24 mouse cellular contexts compared by ENCODE assay signal in genomic region chr14:46984542-46985125, GRCm38 (mm10).
DNase-seq lines count a peak whose midpoint lies in the region; ATAC-seq and TF ChIP-seq lines count a peak whose summit lies in the region.
"Had no signal": no experiment of that assay in that cellular context is flagged by ENCODE, and none has a peak within 500 bp of the region (broad histone marks: within the 10 kb centered on the region; RNA-seq: fewer than 3 reads in every experiment).

No protein-coding gene starts in this region.

- no peaks in the 10 kb centered on the region for H3K27me3 ChIP-seq in heart, embryonic 12.5 days (replicated peaks)
- no peaks in the 10 kb centered on the region for H3K27me3 ChIP-seq in kidney, embryonic 15.5 days
- H3K27me3 ChIP-seq in kidney, adult 2 months (replicated peaks; ENCODE audit: control insufficient read depth, insufficient read depth, low read length) = no peaks in the 10 kb centered on the region
- no peaks in the 10 kb centered on the region for H3K27me3 ChIP-seq in forebrain, embryonic 14.5 days (replicated peaks; ENCODE audit: control insufficient read depth, insufficient read depth, low read length)
- H3K27me3 ChIP-seq: liver, embryonic 15.5 days; midbrain, embryonic 15.5 days; neural tube, embryonic 12.5 days; stomach, embryonic 15.5 days had no signal

- no peak for TF ChIP-seq CTCF in kidney, adult 2 months (conservative IDR thresholded peaks at IDR 0.05; ENCODE audit: insufficient read depth, insufficient read length, low read depth, low read length)
- no peak for TF ChIP-seq CTCF in embryonic fibroblast, embryonic 13.5 days (IDR thresholded peaks at IDR 0.05; ENCODE audit: borderline replicate concordance, insufficient read depth, low read length)

- no peak overlapping the region for H3K9ac ChIP-seq in heart, embryonic 12.5 days
- H3K9ac ChIP-seq in kidney, embryonic 15.5 days = no peak overlapping the region
- no peak overlapping the region for H3K9ac ChIP-seq in forebrain, embryonic 14.5 days (ENCODE audit: low read length)
- H3K9ac ChIP-seq: hindbrain, embryonic 14.5 days; liver, embryonic 15.5 days; midbrain, embryonic 15.5 days; neural tube, embryonic 12.5 days; stomach, embryonic 15.5 days had no signal

- TF ChIP-seq POLR2A in kidney, adult 2 months (IDR thresholded peaks at IDR 0.05; ENCODE audit: low read depth, low read length) = no peak
- TF ChIP-seq POLR2A in embryonic fibroblast, embryonic 13.5 days (IDR thresholded peaks at IDR 0.05; ENCODE audit: low read depth, low read length) = no peak

- peak overlapping the region; percentile 29 for H3K27ac ChIP-seq in heart, embryonic 12.5 days (ENCODE audit: poor library complexity, severe bottlenecking)
- no peak overlapping the region for H3K27ac ChIP-seq in kidney, embryonic 15.5 days
- no peak overlapping the region for H3K27ac ChIP-seq in kidney, adult 2 months (ENCODE audit: insufficient read depth, low read depth, low read length)
- peak overlapping the region; percentile 55 for H3K27ac ChIP-seq in embryonic fibroblast, embryonic 13.5 days (ENCODE audit: insufficient read depth, low read length)
- no peak overlapping the region for H3K27ac ChIP-seq in forebrain, embryonic 14.5 days (ENCODE audit: low read depth, low read length)
- H3K27ac ChIP-seq: embryonic facial prominence, embryonic 10.5 days; hindbrain, embryonic 14.5 days; liver, embryonic 15.5 days; macrophage; midbrain, embryonic 15.5 days; neural tube, embryonic 12.5 days; stomach, embryonic 15.5 days had no signal

- ATAC-seq in heart, embryonic 12.5 days (ENCODE audit: insufficient number of reproducible peaks, low FRiP score) = no peak
- ATAC-seq in kidney, embryonic 15.5 days (replicated peaks; ENCODE audit: low FRiP score) = peak; percentile 49; the same call in 1 of the 2 replicates
- ATAC-seq in forebrain, embryonic 14.5 days = no peak
- ATAC-seq: inflammation-experienced regulatory T-cells, adult 6 months; midbrain, embryonic 15.5 days had no signal

- 62% methylated on average over 8 of the region's 8 CpGs for WGBS in heart, embryonic 12.5 days
- 60% methylated on average over 8 of the region's 8 CpGs for WGBS in kidney, embryonic 15.5 days
- whole genome bisulfite sequencing in kidney, adult 2 months = 62% methylated on average over 8 of the region's 8 CpGs
- 49% methylated on average over 8 of the region's 8 CpGs for WGBS in forebrain, embryonic 14.5 days

- no peak overlapping the region for H3K4me3 ChIP-seq in heart, embryonic 12.5 days
- H3K4me3 ChIP-seq in kidney, embryonic 15.5 days (replicated peaks) = no peak overlapping the region
- H3K4me3 ChIP-seq in kidney, adult 2 months (ENCODE audit: insufficient read depth, low read depth, low read length) = no peak overlapping the region
- H3K4me3 ChIP-seq in embryonic fibroblast, embryonic 13.5 days (ENCODE audit: insufficient read depth, low read length) = no peak overlapping the region
- H3K4me3 ChIP-seq in forebrain, embryonic 14.5 days (ENCODE audit: low read depth, low read length) = no peak overlapping the region
- H3K4me3 ChIP-seq: embryonic facial prominence, embryonic 10.5 days; liver, embryonic 15.5 days; midbrain, embryonic 15.5 days; neural tube, embryonic 12.5 days; stomach, embryonic 15.5 days had no signal

- H3K9me3 ChIP-seq in heart, embryonic 12.5 days (replicated peaks) = no peaks in the 10 kb centered on the region
- H3K9me3 ChIP-seq in kidney, embryonic 15.5 days (replicated peaks) = no peaks in the 10 kb centered on the region
- no peaks in the 10 kb centered on the region for H3K9me3 ChIP-seq in forebrain, embryonic 14.5 days (replicated peaks; ENCODE audit: control insufficient read depth, low read length)
- H3K9me3 ChIP-seq: embryonic facial prominence, embryonic 10.5 days; liver, embryonic 15.5 days; midbrain, embryonic 15.5 days; neural tube, embryonic 12.5 days; stomach, embryonic 15.5 days had no signal

- H3K36me3 ChIP-seq in heart, embryonic 12.5 days = no peaks in the 10 kb centered on the region
- no peaks in the 10 kb centered on the region for H3K36me3 ChIP-seq in kidney, embryonic 15.5 days
- H3K36me3 ChIP-seq in kidney, adult 2 months (ENCODE audit: control insufficient read depth, insufficient read depth, low read length) = no peaks in the 10 kb centered on the region
- no peaks in the 10 kb centered on the region for H3K36me3 ChIP-seq in forebrain, embryonic 14.5 days (ENCODE audit: control insufficient read depth, insufficient read depth, low read length)
- H3K36me3 ChIP-seq: embryonic facial prominence, embryonic 10.5 days; liver, embryonic 15.5 days; midbrain, embryonic 15.5 days; neural tube, embryonic 12.5 days; stomach, embryonic 15.5 days had no signal

- peaks cover 58% of the 10 kb centered on the region for H3K4me1 ChIP-seq in heart, embryonic 12.5 days (replicated peaks)
- no peaks in the 10 kb centered on the region for H3K4me1 ChIP-seq in kidney, embryonic 15.5 days
- no peaks in the 10 kb centered on the region for H3K4me1 ChIP-seq in kidney, adult 2 months (ENCODE audit: control insufficient read depth, insufficient read depth, low read length)
- H3K4me1 ChIP-seq in embryonic fibroblast, embryonic 13.5 days (ENCODE audit: control insufficient read depth, insufficient read depth, low read length) = peaks cover 32% of the 10 kb centered on the region
- 0 out of 2 replicates have a peak, but pooled peaks cover under 1% of the 10 kb centered on the region for H3K4me1 ChIP-seq in forebrain, embryonic 14.5 days (ENCODE audit: control insufficient read depth, insufficient read depth, low read length)
- H3K4me1 ChIP-seq: liver, embryonic 15.5 days; stomach, embryonic 15.5 days had no signal

- H3K4me2 ChIP-seq in heart, embryonic 12.5 days = no peak overlapping the region
- no peak overlapping the region for H3K4me2 ChIP-seq in kidney, embryonic 15.5 days
- H3K4me2 ChIP-seq in forebrain, embryonic 14.5 days (ENCODE audit: low read length) = no peak overlapping the region
- H3K4me2 ChIP-seq: hindbrain, embryonic 14.5 days; liver, embryonic 15.5 days; midbrain, embryonic 15.5 days; neural tube, embryonic 12.5 days; stomach, embryonic 15.5 days had no signal

- no peak for DNase-seq in heart, adult 9 months (ENCODE audit: low spot score in 2 of 2)
- no peak for DNase-seq in kidney, adult 2 months
- peak; percentile 92 for DNase-seq in Muller cell, postnatal 12 days (ENCODE audit: inconsistent ontology term)
- no peak for DNase-seq in ovary, adult 18-20 months (ENCODE audit: low spot score)
- no peak for DNase-seq in forebrain, embryonic 14.5 days (ENCODE audit: low spot score)
- DNase-seq: adrenal gland, adult 8-10 months; cerebellum, adult 8-10 months; kidney, adult 18-20 months; kidney, postnatal 25 days; right cerebral cortex, adult 18-20 months; right cerebral cortex, postnatal 4 days; thymus, adult 18-20 months; thymus, postnatal 36 days had no signal

Comparison
In these comparisons a context has a peak if more than half of its experiments do, and no peak if none do; other contexts are left out.
1. H3K27ac ChIP-seq: peak in heart, embryonic 12.5 days (single experiment) and embryonic fibroblast, embryonic 13.5 days (single experiment); none in kidney, embryonic 15.5 days (single experiment), kidney, adult 2 months (single experiment) and forebrain, embryonic 14.5 days (single experiment).